Mouse (Mus musculus) myocyte (in vitro differentiated cells): ENCODE results near the gene Psmb1. TPM values are rescaled to one million over a fixed set of nuclear protein-coding genes. Genes with fewer than 3 reads are reported as not detected.

ENCODE experiments used
- H3K27me3 ChIP-seq: one replicate; pipeline ENCODE4 v1.6.1; 2011; ENCODE audit not compliant: control insufficient read depth, insufficient read depth, insufficient read length
- H3K36me3 ChIP-seq: one replicate; pipeline ENCODE4 v1.6.1; 2011; ENCODE audit not compliant: control insufficient read depth, insufficient read depth
- H3K4me2 ChIP-seq: one replicate; pipeline ENCODE4 v1.6.1; 2011; ENCODE audit warnings: low read depth, control low read depth
- H3K4me3 ChIP-seq: one replicate; pipeline ENCODE4 v1.5.1; 2011; ENCODE audit warnings: mild to moderate bottlenecking, control low read depth, moderate library complexity
- H3K79me2 ChIP-seq: one replicate; pipeline ENCODE4 v1.6.1; 2011; ENCODE audit not compliant: control insufficient read depth, insufficient read depth
- H3ac ChIP-seq: one replicate; pipeline ENCODE4 v1.6.1; 2011; ENCODE audit not compliant: control insufficient read depth, insufficient read length
- CEBPB ChIP-seq: IDR thresholded peaks from 2 replicates; pipeline ENCODE4 v1.6.1; 2011; ENCODE audit warnings: mild to moderate bottlenecking, moderate library complexity; ENCODE audit not compliant: poor library complexity, insufficient read depth, severe bottlenecking
- E2F4 ChIP-seq: IDR thresholded peaks from one replicate; pipeline ENCODE4 v1.6.1; 2011; ENCODE audit warnings: mild to moderate bottlenecking, control low read depth, moderate library complexity; ENCODE audit not compliant: insufficient read depth
- MAX ChIP-seq: IDR thresholded peaks from one replicate; pipeline ENCODE4 v1.6.1; 2011; ENCODE audit warnings: low read depth, mild to moderate bottlenecking, control low read depth
- MYOD1 ChIP-seq, 3 experiments: IDR thresholded peaks; one replicate each; pipeline ENCODE4 v1.6.1; 2011; ENCODE audit warnings: control low read depth in 2 of 3, low read depth in 2 of 3, mild to moderate bottlenecking in 2 of 3, moderate library complexity in 1 of 3; ENCODE audit not compliant: insufficient read length in 2 of 3, control insufficient read depth in 1 of 3
- MYOG ChIP-seq, 3 experiments: IDR thresholded peaks; one replicate each; pipeline ENCODE4 v1.6.1; 2011; ENCODE audit warnings: control low read depth in 2 of 3, low read depth in 2 of 3, mild to moderate bottlenecking in 2 of 3; ENCODE audit not compliant: insufficient read length in 2 of 3, control insufficient read depth in 1 of 3, insufficient read depth in 1 of 3
- POLR2A ChIP-seq: IDR thresholded peaks from one replicate; pipeline ENCODE4 v1.6.1; 2011; ENCODE audit warnings: low read depth, mild to moderate bottlenecking, control low read depth, moderate library complexity; ENCODE audit not compliant: insufficient read length
- POLR2AphosphoS2 ChIP-seq: IDR thresholded peaks from one replicate; pipeline ENCODE4 v1.6.1; 2011; ENCODE audit warnings: low read depth, control low read depth; ENCODE audit not compliant: insufficient read length
- REST ChIP-seq: IDR thresholded peaks from one replicate; pipeline ENCODE4 v1.6.1; 2011; ENCODE audit warnings: mild to moderate bottlenecking, control low read depth, moderate library complexity; ENCODE audit not compliant: insufficient read depth, insufficient read length
- SRF ChIP-seq: IDR thresholded peaks from one replicate; pipeline ENCODE4 v1.6.1; 2011; ENCODE audit warnings: low read depth; ENCODE audit not compliant: control insufficient read depth, insufficient read length
- TCF12 ChIP-seq: IDR thresholded peaks from one replicate; pipeline ENCODE4 v1.6.1; 2011; ENCODE audit warnings: mild to moderate bottlenecking, control low read depth; ENCODE audit not compliant: poor library complexity, insufficient read depth, severe bottlenecking
- TCF3 ChIP-seq: IDR thresholded peaks from one replicate; pipeline ENCODE4 v1.6.1; 2011; ENCODE audit warnings: low read depth, control low read depth; ENCODE audit not compliant: insufficient read length
- USF1 ChIP-seq: IDR thresholded peaks from one replicate; pipeline ENCODE4 v1.6.1; 2011; ENCODE audit warnings: low read depth, mild to moderate bottlenecking, control low read depth, moderate library complexity
- polyA plus RNA-seq: library from polyadenylated mRNA; unstranded; fragments of >200 nt; fragmentation: generic; extraction: Trizol; gene quantifications from one replicate; pipeline ENCODE4 v1.2.1, GENCODE M21; 2012; ENCODE audit warnings: missing spikeins

Psmb1 gene
- polyA plus RNA-seq, 1 experiment: 220 TPM

DNA sequence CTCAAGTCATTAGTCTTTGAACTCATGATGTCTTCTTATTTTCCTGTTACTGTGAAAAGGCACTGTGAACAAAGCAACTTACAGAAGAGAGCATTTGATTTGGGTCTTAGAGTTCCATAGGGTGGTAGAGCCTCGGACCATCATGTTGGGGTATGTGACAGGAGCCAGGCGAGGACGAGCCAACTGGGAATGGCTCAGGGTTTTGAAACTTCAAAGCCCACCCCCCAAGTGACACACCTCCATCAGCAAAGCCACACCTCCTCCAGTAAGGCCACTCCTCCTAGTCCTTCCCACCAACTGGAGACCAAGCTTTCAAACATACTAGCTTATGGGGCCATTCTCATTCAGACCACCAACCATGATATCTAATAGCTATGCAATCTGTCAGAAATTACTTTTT is 67.5 kb downstream of the Psmb1 start:
- TF ChIP-seq USF1 (no peak), MYOD1 (IDR thresholded peaks at IDR 0.05; ENCODE audit: control insufficient read depth in 1 of 3, insufficient read length in 2 of 3, low read depth in 2 of 3) (no peak), MYOG (IDR thresholded peaks at IDR 0.05; ENCODE audit: control insufficient read depth in 1 of 3, insufficient read depth in 1 of 3, insufficient read length in 2 of 3, low read depth in 2 of 3) (no peak), TCF3 (no peak), POLR2A (no peak), MAX (no peak), POLR2AphosphoS2 (no peak), REST (no peak), TCF12 (no peak), E2F4 (no peak), CEBPB (no peak), SRF (no peak)
- no peak overlapping the region for H3K4me2 ChIP-seq
- H3ac ChIP-seq: no peak overlapping the region
- H3K27me3 ChIP-seq: no peaks in the 10 kb centered on the region
- peaks cover 6% of the 10 kb centered on the region for H3K36me3 ChIP-seq
- no peaks in the 10 kb centered on the region for H3K79me2 ChIP-seq
- no peak overlapping the region for H3K4me3 ChIP-seq

DNA sequence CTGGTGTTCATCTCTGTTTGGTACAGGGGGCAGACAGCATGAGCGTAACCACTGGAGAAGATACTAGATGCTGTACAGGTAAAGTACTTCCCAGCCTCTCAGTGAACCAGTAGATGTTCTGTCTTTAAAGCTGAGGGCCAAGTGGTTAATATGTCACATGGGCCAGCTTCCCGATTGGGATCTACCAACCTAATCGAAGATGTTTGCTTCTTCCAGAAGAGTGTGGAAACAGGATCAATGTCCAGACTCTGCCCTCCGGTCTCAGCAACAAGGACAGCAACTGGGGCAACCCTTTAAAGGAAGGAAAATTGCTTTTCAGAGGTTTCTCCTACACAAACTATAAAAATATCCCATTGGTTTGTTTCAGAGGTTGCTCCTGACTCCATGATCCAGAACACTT is 68.0 kb downstream of the Psmb1 start:
- TF ChIP-seq TCF3 (no peak), TCF12 (no peak), POLR2AphosphoS2 (no peak), MYOG (IDR thresholded peaks at IDR 0.05; ENCODE audit: control insufficient read depth in 1 of 3, insufficient read depth in 1 of 3, insufficient read length in 2 of 3, low read depth in 2 of 3) (no peak), REST (no peak), E2F4 (no peak), SRF (no peak)
- H3K4me3 ChIP-seq: no peak overlapping the region
- H3K4me2 ChIP-seq: no peak overlapping the region
- no peak overlapping the region for H3ac ChIP-seq
- peaks cover 11% of the 10 kb centered on the region for H3K36me3 ChIP-seq
- H3K27me3 ChIP-seq: no peaks in the 10 kb centered on the region
- no peaks in the 10 kb centered on the region for H3K79me2 ChIP-seq

DNA sequence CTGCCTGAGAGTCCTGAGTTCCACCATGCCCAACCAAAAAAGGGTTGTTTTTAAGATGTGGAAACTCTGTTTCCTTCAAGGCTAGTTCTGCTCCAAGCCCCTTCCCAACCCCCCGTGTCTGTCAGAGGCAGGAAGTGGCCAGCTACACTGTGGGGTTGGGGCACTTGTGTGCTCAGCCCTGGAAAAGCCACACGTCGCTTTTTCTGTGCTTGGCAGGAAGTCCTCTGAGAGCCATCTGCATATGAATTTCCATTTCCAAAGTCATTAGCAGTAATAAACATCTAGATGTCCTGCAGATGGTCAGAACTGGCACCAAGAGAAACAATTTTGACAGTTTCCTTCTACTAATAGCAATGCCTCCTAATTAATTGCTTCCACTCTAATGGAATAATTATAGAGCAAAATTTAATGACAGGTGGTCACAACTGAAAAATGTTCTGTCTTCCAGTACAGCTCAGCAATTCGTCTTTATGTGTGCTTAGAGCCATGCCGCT is 68.5 kb downstream of the Psmb1 start:
- H3K79me2 ChIP-seq: no peaks in the 10 kb centered on the region
- TF ChIP-seq TCF3: no peak
- no peak for TF ChIP-seq MAX
- no peak for TF ChIP-seq USF1
- no peak for TF ChIP-seq REST
- TF ChIP-seq TCF12: no peak
- TF ChIP-seq POLR2AphosphoS2: no peak
- TF ChIP-seq MYOG (IDR thresholded peaks at IDR 0.05; ENCODE audit: control insufficient read depth in 1 of 3, insufficient read depth in 1 of 3, insufficient read length in 2 of 3, low read depth in 2 of 3): no peak
- no peak for TF ChIP-seq SRF
- no peak for TF ChIP-seq POLR2A
- no peak for TF ChIP-seq CEBPB
- TF ChIP-seq MYOD1 (IDR thresholded peaks at IDR 0.05; ENCODE audit: control insufficient read depth in 1 of 3, insufficient read length in 2 of 3, low read depth in 2 of 3): no peak
- no peak for TF ChIP-seq E2F4
- no peaks in the 10 kb centered on the region for H3K27me3 ChIP-seq
- H3K4me2 ChIP-seq: no peak overlapping the region
- H3ac ChIP-seq: no peak overlapping the region
- H3K36me3 ChIP-seq: peaks cover 11% of the 10 kb centered on the region
- H3K4me3 ChIP-seq: no peak overlapping the region

DNA sequence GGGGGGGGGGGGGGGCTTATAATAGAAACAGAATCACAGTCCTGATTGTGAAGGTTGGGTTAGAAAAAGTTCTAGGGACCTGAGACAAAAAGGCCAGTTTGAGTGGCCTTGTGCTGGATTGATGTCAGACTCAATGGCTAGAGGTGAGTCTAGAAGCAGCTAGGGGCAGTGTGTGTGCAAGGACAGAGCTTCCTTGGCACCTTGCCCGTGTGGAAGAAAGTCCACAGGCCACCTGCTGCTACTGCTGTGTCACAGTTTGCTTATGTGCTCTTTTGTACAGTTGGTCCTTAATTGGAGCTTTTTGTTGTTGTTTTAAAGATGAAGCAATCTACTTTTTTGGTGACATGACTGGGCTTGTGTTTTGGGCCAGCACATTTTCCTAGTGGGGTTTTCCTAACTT is 69.6 kb downstream of the Psmb1 start:
- Histone ChIP-seq H3K4me3 (no peak overlapping the region), H3K79me2 (no peaks in the 10 kb centered on the region), H3K27me3 (no peaks in the 10 kb centered on the region), H3K4me2 (no peak overlapping the region), H3K36me3 (peaks cover 14% of the 10 kb centered on the region), H3ac (no peak overlapping the region)
- TF ChIP-seq USF1: no peak
- peak in 1 of 3 experiments; percentile 56 for TF ChIP-seq MYOG (IDR thresholded peaks at IDR 0.05; ENCODE audit: control insufficient read depth in 1 of 3, insufficient read depth in 1 of 3, insufficient read length in 2 of 3, low read depth in 2 of 3)
- peak in 2 of 3 experiments; percentile 41 to 66 for TF ChIP-seq MYOD1 (IDR thresholded peaks at IDR 0.05; ENCODE audit: control insufficient read depth in 1 of 3, insufficient read length in 2 of 3, low read depth in 2 of 3)

DNA sequence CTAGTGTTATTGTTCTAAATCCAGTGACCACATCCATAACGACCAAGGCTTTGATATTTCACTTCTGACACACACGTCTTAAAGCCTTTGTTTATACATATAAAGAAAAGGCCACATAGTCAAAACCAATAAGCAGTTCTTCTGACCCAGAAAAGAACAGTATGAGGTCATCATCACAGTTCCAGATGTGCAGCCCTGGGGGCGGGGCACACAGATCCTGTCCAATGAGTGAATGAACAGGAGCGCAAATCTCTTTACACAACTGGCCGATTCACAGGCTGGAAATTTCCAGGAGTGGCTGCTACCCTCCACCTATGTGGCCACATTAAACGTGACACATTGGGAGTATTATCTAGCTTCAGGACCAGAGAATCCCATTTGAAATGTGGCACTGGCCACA is 70.1 kb downstream of the Psmb1 start:
- Histone ChIP-seq H3K79me2 (no peaks in the 10 kb centered on the region), H3K36me3 (peaks cover 19% of the 10 kb centered on the region), H3K4me2 (no peak overlapping the region), H3ac (no peak overlapping the region), H3K4me3 (no peak overlapping the region), H3K27me3 (no peaks in the 10 kb centered on the region)
- TF ChIP-seq CEBPB (no peak), TCF12 (no peak), MAX (no peak)
